Mouse (Mus musculus) liver, adult 2 months (tissue): ENCODE data around the gene Siglech. TPM values are rescaled to one million over a fixed set of nuclear protein-coding genes. Genes with fewer than 3 reads are reported as not detected.

Source experiments
- DNase-seq: peaks from one replicate; pipeline ENCODE4 v3.0.0-alpha.2; 2011; ENCODE audit warnings: low read depth, low spot score; ENCODE audit errors: extremely low read depth
- H3K27ac ChIP-seq: fragments of 200-500 bp; replicated peaks from 2 replicates; pipeline ENCODE4 v1.5.1; 2012; ENCODE audit warnings: low read depth, mild to moderate bottlenecking, control low read depth, inconsistent platforms, low read length; ENCODE audit not compliant: insufficient read depth
- H3K27me3 ChIP-seq: fragments of 200-500 bp; 2 replicates; pipeline ENCODE4 v1.6.1; 2012; ENCODE audit warnings: mild to moderate bottlenecking, moderate library complexity, low read length, inconsistent platforms; ENCODE audit not compliant: control insufficient read depth, insufficient read depth
- H3K36me3 ChIP-seq: fragments of 200-500 bp; 2 replicates; pipeline ENCODE4 v1.6.1; 2012; ENCODE audit warnings: low read length, inconsistent platforms; ENCODE audit not compliant: control insufficient read depth, insufficient read depth
- H3K4me1 ChIP-seq: fragments of 200-500 bp; 2 replicates; pipeline ENCODE4 v1.6.1; 2011; ENCODE audit warnings: low read length; ENCODE audit not compliant: control insufficient read depth, insufficient read depth
- H3K4me3 ChIP-seq: fragments of 200-500 bp; 2 replicates; pipeline ENCODE4 v1.5.1; 2011; ENCODE audit warnings: low read depth, mild to moderate bottlenecking, control low read depth, low read length, moderate library complexity; ENCODE audit not compliant: insufficient read depth
- H3K79me2 ChIP-seq: fragments of 200-500 bp; 2 replicates; pipeline ENCODE4 v1.6.1; 2012; ENCODE audit warnings: inconsistent platforms, mild to moderate bottlenecking, low read length, moderate library complexity; ENCODE audit not compliant: control insufficient read depth, insufficient read depth
- H3K9ac ChIP-seq: fragments of 200-500 bp; 2 replicates; pipeline ENCODE4 v1.6.1; 2012; ENCODE audit warnings: low read depth, mild to moderate bottlenecking, control low read depth, inconsistent platforms, low read length
- CTCF ChIP-seq: fragments of 200-500 bp; IDR thresholded peaks from 2 replicates; pipeline ENCODE4 v1.5.1; 2011; ENCODE audit warnings: low read depth, low read length, control low read depth
- POLR2A ChIP-seq: fragments of 200-500 bp; IDR thresholded peaks from 2 replicates; pipeline ENCODE4 v1.6.1; 2011; ENCODE audit warnings: low read length, control low read depth; ENCODE audit not compliant: insufficient read depth; ENCODE audit errors: extremely low read depth
- WGBS: fragments of 180-500 bp; shearing (Covaris S2); methylation state at CpG from one replicate; pipeline ENCODE4 v1.1.7; 2018; 5-methylcytosine and 5-hydroxymethylcytosine counted together
- polyA plus RNA-seq: library from polyadenylated mRNA; depleted of rRNA; stranded (reverse); fragments of >200 nt; gene quantifications from 2 replicates; pipeline ENCODE4 v1.2.3, GENCODE M21; 2012; rRNA removed
- total RNA-seq: library from RNA; depleted of rRNA; stranded (reverse); fragments of >200 nt; gene quantifications from 2 replicates; pipeline ENCODE4 v1.2.3, GENCODE M21; 2014; rRNA removed

The Siglech gene
- total and polyA plus RNA-seq, 2 experiments, result 0.28 to 0.93 TPM

GRCm38 (mm10) chr7:55799981-55800380, 32.0 kb downstream of the Siglech start:
- H3K36me3 ChIP-seq, result peaks cover 48% of the 10 kb centered on the region
- no peak overlapping the region for H3K4me3 ChIP-seq
- TF ChIP-seq POLR2A (no peak), CTCF (no peak)
- peaks cover under 1% of the 10 kb centered on the region; the same call in 1 of the 2 replicates for H3K4me1 ChIP-seq
- H3K79me2 ChIP-seq, result no peaks in the 10 kb centered on the region
- no peak for DNase-seq
- H3K27ac ChIP-seq, result no peak overlapping the region
- H3K27me3 ChIP-seq, result no peaks in the 10 kb centered on the region
- no peak overlapping the region for H3K9ac ChIP-seq
- 92% methylated on average over 3 of the region's 3 CpGs for WGBS

GRCm38 (mm10) chr7:55809967-55810366, 42.0 kb downstream of the Siglech start:
- 81% methylated on average over 2 of the region's 2 CpGs for WGBS
- no peaks in the 10 kb centered on the region for H3K4me1 ChIP-seq
- no peaks in the 10 kb centered on the region for H3K27me3 ChIP-seq
- DNase-seq, result no peak
- no peak overlapping the region for H3K4me3 ChIP-seq
- H3K9ac ChIP-seq, result no peak overlapping the region
- H3K27ac ChIP-seq, result no peak overlapping the region
- H3K79me2 ChIP-seq, result no peaks in the 10 kb centered on the region
- no peak for TF ChIP-seq CTCF
- no peak for TF ChIP-seq POLR2A
- peaks cover 55% of the 10 kb centered on the region for H3K36me3 ChIP-seq

DNA sequence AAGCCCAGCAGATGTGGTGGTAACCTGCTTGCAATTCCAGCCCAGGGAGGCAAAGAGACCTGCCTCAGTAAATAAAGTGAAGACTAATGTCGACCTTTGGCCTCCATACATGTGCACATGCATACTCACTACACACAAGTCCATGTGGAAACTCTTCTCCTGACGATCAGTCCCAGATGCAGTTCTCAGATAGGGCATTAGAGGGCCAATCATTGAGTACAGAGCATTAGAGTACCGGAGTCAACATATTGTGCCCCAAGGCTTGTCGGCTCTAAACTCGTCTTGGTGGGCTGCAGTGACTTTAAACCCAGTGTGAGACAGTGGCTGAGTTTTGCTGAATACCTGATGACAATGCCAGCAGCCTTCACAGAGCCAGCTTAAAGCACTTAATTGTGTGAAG, 56.5 kb downstream of the Siglech start:
- no peak for DNase-seq
- Histone ChIP-seq H3K4me3 (no peak overlapping the region), H3K27me3 (no peaks in the 10 kb centered on the region), H3K9ac (no peak overlapping the region), H3K79me2 (no peaks in the 10 kb centered on the region), H3K36me3 (peaks cover 43% of the 10 kb centered on the region), H3K4me1 (no peaks in the 10 kb centered on the region), H3K27ac (no peak overlapping the region)
- TF ChIP-seq POLR2A (no peak), CTCF (no peak)
- 90% methylated on average over 5 of the region's 5 CpGs for WGBS

- DNase-seq, result no peak
- no peaks in the 10 kb centered on the region for H3K4me1 ChIP-seq
- H3K79me2 ChIP-seq, result no peaks in the 10 kb centered on the region
- peaks cover 50% of the 10 kb centered on the region for H3K36me3 ChIP-seq
- H3K27ac ChIP-seq, result no peak overlapping the region
- H3K4me3 ChIP-seq, result no peak overlapping the region
- TF ChIP-seq CTCF, result no peak
- no peak for TF ChIP-seq POLR2A
- no peak overlapping the region for H3K9ac ChIP-seq
- 94% methylated on average over 9 of the region's 9 CpGs for WGBS
- no peaks in the 10 kb centered on the region for H3K27me3 ChIP-seq
Measured at GRCm38 (mm10) chr7:55827551-55827950, 59.6 kb downstream of the Siglech start.

Other genes with a start within 250 kb of the Siglech start
- gene Tubgcp5, start 26.0 kb downstream of the Siglech start, total RNA-seq, result 3.6 and 5.1 TPM in 2 replicates
- 1.2 and 1.5 TPM in 2 replicates for gene Tubgcp5, start 26.0 kb downstream of the Siglech start, polyA plus RNA-seq
- 44.8 and 45.0 TPM in 2 replicates for gene Cyfip1, start 73.6 kb downstream of the Siglech start, total RNA-seq
- gene Cyfip1, start 73.6 kb downstream of the Siglech start, polyA plus RNA-seq, result 14.0 and 17.3 TPM in 2 replicates
- 17.8 and 19.5 TPM in 2 replicates for gene Nipa2, start 194.3 kb downstream of the Siglech start, total RNA-seq
- 7.2 and 9.3 TPM in 2 replicates for gene Nipa2, start 194.3 kb downstream of the Siglech start, polyA plus RNA-seq